Mouse (Mus musculus) left cerebral cortex, adult 8-10 months (tissue): ENCODE data around the gene Tube1. TPM values are rescaled to one million over a fixed set of nuclear protein-coding genes. Genes with fewer than 3 reads are reported as not detected.

Experiments used
- DNase-seq, 2 experiments: peaks; one replicate each; pipeline ENCODE4 v3.0.0; 2022; ENCODE audit warnings: low spot score in 2 of 2
- total RNA-seq, 4 experiments: library from RNA; stranded (reverse); gene quantifications; 2 replicates each; pipeline ENCODE4 v1.2.4; 2022

Gene Tube1
- total RNA-seq: 1 to 10 TPM; 2.1 to 2.9 (median 2.2) TPM

- DNase-seq: peak; percentile 87 to 95
These were observed at the start of gene Tube1, which contains the start of gene Fam229b for GRCm38 (mm10) chr10:39133462-39134310. Tube1 (plus strand) TSS chr10:39133976. Fam229b (minus strand) TSS chr10:39133914.

GRCm38 (mm10) chr10:39096981-39097380, 36.8 kb upstream of the Tube1 start:
- peak in 1 of 2 experiments; percentile 3 for DNase-seq

GRCm38 (mm10) chr10:39098746-39099145, 35.0 kb upstream of the Tube1 start:
- DNase-seq: no peak

- DNase-seq: no peak
These were observed 28.9 kb upstream of the Tube1 start for GRCm38 (mm10) chr10:39104803-39105449.

GRCm38 (mm10) chr10:39106413-39106812, 27.4 kb upstream of the Tube1 start:
- no peak for DNase-seq

GRCm38 (mm10) chr10:39106935-39107334, 26.8 kb upstream of the Tube1 start:
- DNase-seq: no peak

GRCm38 (mm10) chr10:39108837-39109488, 24.8 kb upstream of the Tube1 start:
- no peak for DNase-seq

- no peak for DNase-seq
These were observed 24.3 kb upstream of the Tube1 start for GRCm38 (mm10) chr10:39109489-39109874.

GRCm38 (mm10) chr10:39121412-39121811, 12.4 kb upstream of the Tube1 start:
- no peak for DNase-seq

GRCm38 (mm10) chr10:39137766-39138165, 4.0 kb downstream of the Tube1 start:
- DNase-seq: no peak

- no peak for DNase-seq
These were observed 5.0 kb downstream of the Tube1 start for GRCm38 (mm10) chr10:39138761-39139160.

GRCm38 (mm10) chr10:39140843-39141242, 7.1 kb downstream of the Tube1 start:
- DNase-seq: no peak

- no peak for DNase-seq
These were observed 7.6 kb downstream of the Tube1 start for GRCm38 (mm10) chr10:39141401-39141800.

GRCm38 (mm10) chr10:39142216-39142615, 8.4 kb downstream of the Tube1 start:
- DNase-seq: no peak

GRCm38 (mm10) chr10:39156719-39157118, 22.9 kb downstream of the Tube1 start:
- DNase-seq: no peak

- DNase-seq: no peak
These were observed 23.5 kb downstream of the Tube1 start for GRCm38 (mm10) chr10:39157321-39157720.

- DNase-seq: no peak
These were observed 24.5 kb downstream of the Tube1 start for GRCm38 (mm10) chr10:39158306-39158705.

GRCm38 (mm10) chr10:39161406-39161805, 27.6 kb downstream of the Tube1 start:
- no peak for DNase-seq

- DNase-seq: no peak
These were observed 29.1 kb downstream of the Tube1 start for GRCm38 (mm10) chr10:39162666-39163484.

- no peak for DNase-seq
These were observed 29.9 kb downstream of the Tube1 start, which contains the start of gene Ccn6 for GRCm38 (mm10) chr10:39163694-39164093. Ccn6 (minus strand) TSS chr10:39163794.

GRCm38 (mm10) chr10:39165632-39166115, 31.9 kb downstream of the Tube1 start:
- no peak for DNase-seq
